Mouse (Mus musculus) bone marrow macrophage, adult 2 months (primary cell): Measurements from ENCODE around the gene Sipa1.

ENCODE experiments used
- CTCF ChIP-seq: IDR thresholded peaks from 2 replicates; pipeline ENCODE4 v1.5.1; 2012; ENCODE audit warnings: low read depth, mild to moderate bottlenecking, low read length, moderate library complexity
- POLR2A ChIP-seq: IDR thresholded peaks from 2 replicates; pipeline ENCODE4 v1.6.1; 2012; ENCODE audit warnings: mild to moderate bottlenecking, low read depth, low read length, borderline replicate concordance

DNA sequence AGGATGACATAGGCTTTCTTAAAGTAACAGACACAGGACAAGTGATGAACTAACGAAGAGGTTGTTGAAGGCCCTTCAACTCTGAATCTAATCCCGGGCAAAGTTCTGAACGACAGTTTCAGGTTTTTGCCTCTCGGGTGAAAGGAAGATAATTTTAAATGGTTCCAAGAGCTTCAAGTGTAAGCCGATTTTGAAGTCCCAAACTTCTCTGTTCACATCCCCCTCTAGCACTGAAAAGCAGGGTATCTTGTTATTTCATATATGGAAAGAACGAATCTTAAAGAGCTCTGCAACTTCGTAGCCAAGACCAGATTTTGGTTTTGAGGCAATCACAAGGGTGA, 25.6 kb upstream of the Sipa1 start:
- TF ChIP-seq CTCF (no peak), POLR2A (no peak)
